In the genomic region with DNA sequence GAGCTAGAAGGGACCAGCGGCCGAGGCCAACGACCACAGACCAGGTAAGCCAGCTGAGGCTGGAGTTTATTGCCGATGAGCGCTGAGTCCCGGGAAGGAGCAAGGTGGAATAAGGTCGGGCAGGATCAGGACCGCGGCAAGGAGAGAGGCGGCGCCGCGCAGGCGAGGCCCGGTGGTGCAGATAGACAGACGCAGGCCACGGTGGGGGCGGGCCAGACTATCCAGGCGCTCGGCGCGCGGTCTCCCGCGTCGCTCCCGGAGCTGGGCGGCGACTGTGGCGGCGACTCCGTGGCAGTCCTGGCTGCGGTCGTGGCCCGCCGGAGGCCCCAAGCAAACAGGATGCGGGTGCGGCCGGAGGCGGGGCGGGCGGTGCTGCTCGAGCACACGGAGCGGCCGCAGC, we compare ENCODE assay signal across 8 mouse cellular contexts. TPM values are rescaled to one million over a fixed set of nuclear protein-coding genes. Genes with fewer than 3 reads are reported as not detected.
A peak's percentile ranks its signal among the peaks of the same experiment; 100 is the strongest.
DNase-seq lines count a peak whose midpoint lies in the region; ATAC-seq and TF ChIP-seq lines count a peak whose summit lies in the region.

No protein-coding gene starts in this region.

- peak overlapping the region; percentile 87 for H3K4me2 ChIP-seq in hindbrain, embryonic 14.5 days (replicated peaks)

- POLR2A ChIA-PET in Patski (lab: Charles Lee) = interaction anchor here (1.5 kb wide), 1 partner anchor 10 kb away, joined by 3 read pairs; no protein-coding TSS in a partner anchor

- peak overlapping the region; percentile 95 for H3K27ac ChIP-seq in hindbrain, embryonic 14.5 days

- H3K27me3 ChIP-seq in Patski = no peaks in the 10 kb centered on the region
- H3K27me3 ChIP-seq in hindbrain, embryonic 14.5 days (ENCODE audit: control insufficient read depth, insufficient read depth, low read length) = no peaks in the 10 kb centered on the region

- peak; percentile 70 for ATAC-seq in Patski
- peak; percentile 69 for ATAC-seq in frontal cortex, adult (ENCODE audit: low TSS enrichment)
- peak; percentile 72 for ATAC-seq in hindbrain, embryonic 14.5 days (ENCODE audit: low FRiP score)

- H3K4me1 ChIP-seq in hindbrain, embryonic 14.5 days (replicated peaks; ENCODE audit: control insufficient read depth, insufficient read depth, low read length) = peaks cover 25% of the 10 kb centered on the region

- H3K9ac ChIP-seq in hindbrain, embryonic 14.5 days = peak overlapping the region; percentile 92

- H3K4me3 ChIP-seq in hindbrain, embryonic 14.5 days (replicated peaks; ENCODE audit: low read length) = peak overlapping the region; percentile 89

- H3K9me3 ChIP-seq in hindbrain, embryonic 14.5 days (ENCODE audit: control insufficient read depth, low read length) = no peaks in the 10 kb centered on the region

- no peak for TF ChIP-seq CTCF in Patski (IDR thresholded peaks at IDR 0.05)

- no peak for DNase-seq in Patski (ENCODE audit: low read depth, low spot score)
- DNase-seq in cerebellum, adult 9-10 months = peak; percentile 82
- DNase-seq in hindbrain, embryonic 14.5 days (ENCODE audit: low spot score) = peak; percentile 70
- peak; percentile 67 for DNase-seq in left cerebral cortex, adult 11 months (ENCODE audit: low spot score)
- peak; percentile 62 for DNase-seq in lung, postnatal 14 days
- peak; percentile 73 for DNase-seq in retina, embryonic 14.5 days (ENCODE audit: low spot score)
- DNase-seq in thymus, postnatal 4 days = peak; percentile 78

- CTCF ChIA-PET in Patski (lab: Charles Lee) = interaction anchor here (0.9 to 2.1 kb wide), 2 partner anchors 10 to 221 kb away, joined by 3 to 12 read pairs; no protein-coding TSS in a partner anchor

- under 1% methylated on average over 42 of the region's 46 CpGs for WGBS in hindbrain, embryonic 14.5 days

- in situ Hi-C loops in Patski (cut with MboI; ENCODE audit: low pct_unique_long_range_greater_than_20kb) = no loop called here

- peaks cover 27% of the 10 kb centered on the region for H3K36me3 ChIP-seq in hindbrain, embryonic 14.5 days (replicated peaks; ENCODE audit: control insufficient read depth, insufficient read depth)

RNA-seq across cellular contexts. Expression of a gene that starts 0.7 kb away (rescaled TPM):
- 13.0 TPM for polyA plus RNA-seq in Patski (2021)
- polyA plus RNA-seq in hindbrain, embryonic 14.5 days (2014; fragmentation: Nextera tagmentation; extraction: Ambion mirVana) = 51.3 and 51.6 TPM in 2 replicates

RNA-seq across cellular contexts. Expression of a gene that starts 13.3 kb away (rescaled TPM):
- not detected for polyA plus RNA-seq in Patski (2021)
- 2.1 and 2.8 TPM in 2 replicates for polyA plus RNA-seq in hindbrain, embryonic 14.5 days (2014; fragmentation: Nextera tagmentation; extraction: Ambion mirVana)

RNA-seq across cellular contexts. Expression of a gene that starts 13.9 kb away (rescaled TPM):
- 78.2 TPM for polyA plus RNA-seq in Patski (2021)
- 17.0 TPM in 2 replicates for polyA plus RNA-seq in hindbrain, embryonic 14.5 days (2014; fragmentation: Nextera tagmentation; extraction: Ambion mirVana)

RNA-seq across cellular contexts. Expression of a gene that starts 28.7 kb away (rescaled TPM):
- polyA plus RNA-seq in Patski (2021) = not detected
- 0.13 TPM in 1 of 2 replicates, not detected in the other for polyA plus RNA-seq in hindbrain, embryonic 14.5 days (2014; fragmentation: Nextera tagmentation; extraction: Ambion mirVana)

RNA-seq across cellular contexts. Expression of a gene that starts 35.5 kb away (rescaled TPM):
- polyA plus RNA-seq in Patski (2021) = 12.6 TPM
- 20.3 and 21.0 TPM in 2 replicates for polyA plus RNA-seq in hindbrain, embryonic 14.5 days (2014; fragmentation: Nextera tagmentation; extraction: Ambion mirVana)
